Mouse (Mus musculus) embryonic facial prominence, embryonic 15.5 days (tissue): ENCODE data around the gene Usp17lc. TPM values are rescaled to one million over a fixed set of nuclear protein-coding genes. Genes with fewer than 3 reads are reported as not detected.
"Not testable (repeated sequence)": the region's sequence is repeated elsewhere in the genome, so short reads cannot be mapped to it uniquely, and the experiment has no call there.

Experiments used
- ATAC-seq: fragments of 200-750 bp; cut with Nextera tagmentation; 2 replicates; pipeline ENCODE4 v1.8.0; 2017; ENCODE audit warnings: low read depth, moderate TSS enrichment; ENCODE audit not compliant: insufficient number of reproducible peaks, low FRiP score, low TSS enrichment
- H3K27ac ChIP-seq: fragments of 300-500 bp; sonication (generic); replicated peaks from 2 replicates; pipeline ENCODE4 v1.5.1; 2015; ENCODE audit warnings: mild to moderate bottlenecking, inconsistent platforms
- H3K27me3 ChIP-seq: fragments of 300-500 bp; sonication (generic); 2 replicates; pipeline ENCODE4 v1.6.1; 2015; ENCODE audit warnings: inconsistent platforms
- H3K36me3 ChIP-seq: fragments of 300-500 bp; sonication (generic); 2 replicates; pipeline ENCODE4 v1.6.1; 2015; ENCODE audit warnings: mild to moderate bottlenecking, inconsistent platforms
- H3K4me1 ChIP-seq: fragments of 300-500 bp; sonication (generic); 2 replicates; pipeline ENCODE4 v1.6.1; 2015; ENCODE audit warnings: inconsistent platforms
- H3K4me2 ChIP-seq: fragments of 300-500 bp; sonication (generic); replicated peaks from 2 replicates; pipeline ENCODE4 v1.6.1; 2015; ENCODE audit warnings: mild to moderate bottlenecking, inconsistent platforms
- H3K4me3 ChIP-seq: fragments of 300-500 bp; sonication (generic); replicated peaks from 2 replicates; pipeline ENCODE4 v1.5.1; 2015; ENCODE audit warnings: mild to moderate bottlenecking, inconsistent platforms
- H3K9ac ChIP-seq: fragments of 300-500 bp; sonication (generic); 2 replicates; pipeline ENCODE4 v1.6.1; 2015; ENCODE audit warnings: inconsistent platforms
- H3K9me3 ChIP-seq: fragments of 300-500 bp; sonication (generic); replicated peaks from 2 replicates; pipeline ENCODE4 v1.6.1; 2016; ENCODE audit warnings: inconsistent platforms
- WGBS: fragments of 180-500 bp; shearing (Covaris S2); methylation state at CpG from one replicate; pipeline ENCODE4 v1.1.7; 2015; 5-methylcytosine and 5-hydroxymethylcytosine counted together
- microRNA-seq: library from miRNA; unstranded; fragments of <30 nt; microRNA quantifications from one replicate; pipeline ENCODE4, GENCODE M21; 2016; ENCODE audit warnings: borderline number of aligned reads
- polyA plus RNA-seq: library from polyadenylated mRNA; unstranded; fragments of >200 nt; fragmentation: Nextera tagmentation; extraction: Ambion mirVana; gene quantifications from 2 replicates; pipeline ENCODE4 v1.2.1, GENCODE M21; 2015

Usp17lc gene
- polyA plus RNA-seq = not detected in 2 replicates

GRCm38 (mm10) chr7:103414772-103415171, at the start of gene Usp17lc:
TSS of gene Usp17lc (plus strand) at chr7:103415072.
- not testable (repeated sequence) for H3K9ac ChIP-seq, H3K36me3 ChIP-seq, H3K27me3 ChIP-seq, H3K4me2 ChIP-seq, ATAC-seq, H3K4me1 ChIP-seq, H3K9me3 ChIP-seq, H3K27ac ChIP-seq, H3K4me3 ChIP-seq
- WGBS = 65% methylated on average over 1 of the region's 1 CpGs

DNA sequence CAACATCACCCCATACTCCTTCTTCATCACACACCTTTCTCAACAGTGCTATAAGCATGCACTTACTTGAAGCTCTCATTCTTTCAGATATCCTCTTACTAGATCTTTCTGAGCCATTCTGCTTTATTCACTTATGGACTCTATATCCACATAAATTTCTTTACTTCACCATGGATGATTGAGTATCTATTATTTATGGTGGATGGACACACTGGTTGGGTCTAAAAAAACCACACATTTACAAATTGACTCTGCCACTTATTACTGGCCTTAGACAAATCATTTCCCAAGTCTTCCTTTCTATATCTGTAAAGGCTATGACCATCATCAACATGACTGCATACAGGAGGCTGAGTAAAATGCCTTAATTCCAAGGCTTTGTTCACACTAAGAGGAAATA, 28.8 kb upstream of the Usp17lc start, which contains the start of gene Olfr603:
TSS of gene Olfr603 (minus strand) at position 101 of the 400 bp plus-strand sequence.
- Histone ChIP-seq H3K27me3 (no peaks in the 10 kb centered on the region), H3K4me3 (no peak within 1 kb of the TSS), H3K36me3 (no peaks in the 10 kb centered on the region), H3K4me1 (no peaks in the 10 kb centered on the region), H3K27ac (no peak within 1 kb of the TSS), H3K4me2 (no peak within 1 kb of the TSS), H3K9ac (no peak within 1 kb of the TSS), H3K9me3 (no peaks in the 10 kb centered on the region)
- ATAC-seq = no peak

GRCm38 (mm10) chr7:103397758-103398157, 17.1 kb upstream of the Usp17lc start:
- Histone ChIP-seq H3K9ac (no peak overlapping the region), H3K4me2 (no peak overlapping the region)
- no peak for ATAC-seq

DNA sequence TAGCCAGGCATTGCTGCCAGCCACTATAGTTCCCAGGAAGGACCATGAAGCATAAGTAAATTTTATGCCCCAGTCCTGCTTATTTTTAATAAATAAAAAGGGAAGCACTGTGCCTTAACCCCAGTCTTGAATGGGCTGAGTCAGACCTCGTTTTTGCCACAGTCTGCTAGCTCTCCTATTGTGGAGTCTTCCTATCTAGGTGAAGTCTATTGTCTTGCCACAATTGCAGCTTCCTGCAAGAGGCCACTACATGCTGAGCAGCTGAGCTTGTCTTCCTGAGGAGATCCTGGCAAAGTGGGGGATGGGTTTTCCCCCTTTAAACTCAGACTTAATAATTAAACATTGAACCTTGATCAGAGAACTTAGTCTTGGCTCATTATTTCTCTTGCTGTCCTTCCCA, 15.9 kb upstream of the Usp17lc start:
- no peaks in the 10 kb centered on the region for H3K36me3 ChIP-seq
- H3K27ac ChIP-seq = no peak overlapping the region
- no peaks in the 10 kb centered on the region for H3K4me1 ChIP-seq
- 4% methylated on average over 1 of the region's 1 CpGs for WGBS
- no peak overlapping the region for H3K9ac ChIP-seq
- no peak overlapping the region for H3K4me2 ChIP-seq
- ATAC-seq = no peak
- H3K4me3 ChIP-seq = no peak overlapping the region
- H3K9me3 ChIP-seq = no peaks in the 10 kb centered on the region
- no peaks in the 10 kb centered on the region for H3K27me3 ChIP-seq

More at GRCm38 (mm10) chr7:103397758-103398157, 17.1 kb upstream of the Usp17lc start:
- Histone ChIP-seq H3K27ac (no peak overlapping the region), H3K36me3 (no peaks in the 10 kb centered on the region), H3K27me3 (no peaks in the 10 kb centered on the region), H3K4me3 (no peak overlapping the region), H3K9me3 (no peaks in the 10 kb centered on the region), H3K4me1 (no peaks in the 10 kb centered on the region)

DNA sequence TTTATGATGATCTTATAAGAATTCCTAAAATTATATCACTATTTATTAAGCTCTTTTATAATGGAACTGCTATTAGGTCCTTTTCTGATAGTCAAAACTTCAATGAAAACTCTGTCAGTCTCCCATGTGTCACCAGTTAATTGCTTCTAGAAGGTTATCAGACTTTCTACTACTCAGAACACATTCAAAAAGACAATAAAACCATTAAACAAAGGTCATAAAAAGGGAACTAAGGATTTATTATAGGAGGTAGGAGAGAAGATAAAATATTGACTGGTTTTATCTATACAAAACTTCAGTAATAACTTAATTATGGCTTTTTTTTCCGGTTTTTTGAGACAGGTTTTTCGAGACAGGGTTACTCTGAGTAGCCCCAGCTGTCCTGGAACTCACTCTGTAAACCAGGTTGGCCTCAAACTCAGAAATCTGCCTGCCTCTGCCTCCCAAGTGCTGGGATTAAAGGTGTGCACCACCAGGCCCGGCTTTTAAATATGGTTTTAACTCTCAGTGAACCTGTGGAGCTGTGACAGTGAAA, 8.3 kb upstream of the Usp17lc start:
- WGBS = 70% methylated on average over 3 of the region's 3 CpGs
- not testable (repeated sequence) for H3K4me3 ChIP-seq, H3K9ac ChIP-seq, H3K4me2 ChIP-seq, H3K36me3 ChIP-seq, H3K27ac ChIP-seq, ATAC-seq, H3K9me3 ChIP-seq, H3K4me1 ChIP-seq, H3K27me3 ChIP-seq

- no peak within 1 kb of the TSS for H3K9ac ChIP-seq
- 79% methylated on average over 1 of the region's 1 CpGs for WGBS
- no peak for ATAC-seq
- H3K27me3 ChIP-seq = no peaks in the 10 kb centered on the region
- H3K4me3 ChIP-seq = no peak within 1 kb of the TSS
- no peak within 1 kb of the TSS for H3K4me2 ChIP-seq
- H3K36me3 ChIP-seq = no peaks in the 10 kb centered on the region
- H3K27ac ChIP-seq = no peak within 1 kb of the TSS
- no peaks in the 10 kb centered on the region for H3K4me1 ChIP-seq
- no peaks in the 10 kb centered on the region for H3K9me3 ChIP-seq
Observed at GRCm38 (mm10) chr7:103445339-103445738, 30.5 kb downstream of the Usp17lc start, which contains the start of gene Olfr605. TSS of gene Olfr605 (minus strand) at chr7:103445439.

GRCm38 (mm10) chr7:103448746-103449145, 33.9 kb downstream of the Usp17lc start, which contains the start of gene Olfr606:
TSS of gene Olfr606 (plus strand) at chr7:103449046.
- no peak within 1 kb of the TSS for H3K4me3 ChIP-seq
- no peak within 1 kb of the TSS for H3K9ac ChIP-seq
- H3K27me3 ChIP-seq = no peaks in the 10 kb centered on the region
- no peaks in the 10 kb centered on the region for H3K4me1 ChIP-seq
- no peak for ATAC-seq
- H3K27ac ChIP-seq = no peak within 1 kb of the TSS
- H3K9me3 ChIP-seq = no peaks in the 10 kb centered on the region
- no peaks in the 10 kb centered on the region for H3K36me3 ChIP-seq
- WGBS = 85% methylated on average over 2 of the region's 2 CpGs
- H3K4me2 ChIP-seq = no peak within 1 kb of the TSS

- WGBS = 84% methylated on average over 5 of the region's 5 CpGs
- Histone ChIP-seq H3K4me3 (no peak overlapping the region), H3K27ac (no peak overlapping the region), H3K4me1 (no peaks in the 10 kb centered on the region), H3K36me3 (no peaks in the 10 kb centered on the region), H3K9me3 (no peaks in the 10 kb centered on the region), H3K9ac (no peak overlapping the region), H3K27me3 (no peaks in the 10 kb centered on the region), H3K4me2 (no peak overlapping the region)
- no peak for ATAC-seq
Observed at GRCm38 (mm10) chr7:103460590-103460989, 45.7 kb downstream of the Usp17lc start.

Small RNA genes within 50 kb of the gene (microRNA-seq; reads per million reads assigned to microRNA genes)
- not detected for gene Gm25774

Other genes with a start within 250 kb of the Usp17lc start
- gene Olfr591, start 236.7 kb upstream of the Usp17lc start, polyA plus RNA-seq = 0.12 and 0.16 TPM in 2 replicates
- gene Olfr592, start 230.3 kb upstream of the Usp17lc start, polyA plus RNA-seq = 0.12 TPM in 1 of 2 replicates, not detected in the other
- gene Olfr593, start 203.2 kb upstream of the Usp17lc start, polyA plus RNA-seq = not detected in 2 replicates
- 0.15 and 0.24 TPM in 2 replicates for gene Olfr594, start 198.1 kb upstream of the Usp17lc start, polyA plus RNA-seq
- not detected in 2 replicates for gene Usp17ld, start 162.6 kb upstream of the Usp17lc start, polyA plus RNA-seq
- not detected in 2 replicates for gene Olfr596, start 109.4 kb upstream of the Usp17lc start, polyA plus RNA-seq
- gene Olfr597, start 98.8 kb upstream of the Usp17lc start, polyA plus RNA-seq = 0.15 TPM in 1 of 2 replicates, not detected in the other
- 0.12 and 0.55 TPM in 2 replicates for gene Olfr598, start 91.5 kb upstream of the Usp17lc start, polyA plus RNA-seq
- not detected in 2 replicates for gene Olfr599, start 79.2 kb upstream of the Usp17lc start, polyA plus RNA-seq
- not detected in 2 replicates for gene Olfr600, start 65.4 kb upstream of the Usp17lc start, polyA plus RNA-seq
- 0.22 and 0.43 TPM in 2 replicates for gene Olfr601, start 52.4 kb upstream of the Usp17lc start, polyA plus RNA-seq
- not detected in 2 replicates for gene Olfr603, start 28.9 kb upstream of the Usp17lc start, polyA plus RNA-seq
- gene Olfr605, start 30.4 kb downstream of the Usp17lc start, polyA plus RNA-seq = not detected in 2 replicates
- 0.16 TPM in 1 of 2 replicates, not detected in the other for gene Olfr606, start 34.0 kb downstream of the Usp17lc start, polyA plus RNA-seq
- gene Olfr607, start 49.1 kb downstream of the Usp17lc start, polyA plus RNA-seq = 0.18 TPM in 1 of 2 replicates, not detected in the other
- gene Olfr608, start 54.8 kb downstream of the Usp17lc start, polyA plus RNA-seq = 0.14 and 0.25 TPM in 2 replicates
- gene Olfr609, start 83.0 kb downstream of the Usp17lc start, polyA plus RNA-seq = not detected in 2 replicates
- 0.28 TPM in 1 of 2 replicates, not detected in the other for gene Olfr610, start 97.0 kb downstream of the Usp17lc start, polyA plus RNA-seq
- gene Olfr611, start 105.8 kb downstream of the Usp17lc start, polyA plus RNA-seq = not detected in 2 replicates
- 0.26 and 0.27 TPM in 2 replicates for gene Olfr612, start 127.6 kb downstream of the Usp17lc start, polyA plus RNA-seq
- gene Olfr613, start 133.0 kb downstream of the Usp17lc start, polyA plus RNA-seq = 0.08 and 0.11 TPM in 2 replicates
- 0.25 and 0.29 TPM in 2 replicates for gene Olfr615, start 141.0 kb downstream of the Usp17lc start, polyA plus RNA-seq
- 0.11 TPM in 2 replicates for gene Olfr616, start 154.1 kb downstream of the Usp17lc start, polyA plus RNA-seq
- not detected in 2 replicates for gene Olfr617, start 158.0 kb downstream of the Usp17lc start, polyA plus RNA-seq
- 0.07 TPM in 1 of 2 replicates, not detected in the other for gene Olfr618, start 175.0 kb downstream of the Usp17lc start, polyA plus RNA-seq
- gene Olfr619, start 185.5 kb downstream of the Usp17lc start, polyA plus RNA-seq = 0.20 TPM in 1 of 2 replicates, not detected in the other
- 0.21 and 0.24 TPM in 2 replicates for gene Olfr620, start 197.5 kb downstream of the Usp17lc start, polyA plus RNA-seq
- gene Olfr622, start 227.6 kb downstream of the Usp17lc start, polyA plus RNA-seq = 0.29 and 0.68 TPM in 2 replicates
- not detected in 2 replicates for gene Olfr623, start 248.6 kb downstream of the Usp17lc start, polyA plus RNA-seq